Mouse (Mus musculus) midbrain, embryonic 13.5 days (tissue): Measurements from ENCODE around the gene Mrps27. TPM values are rescaled to one million over a fixed set of nuclear protein-coding genes. Genes with fewer than 3 reads are reported as not detected.
A peak's percentile ranks its signal among the peaks of the same experiment; 100 is the strongest.

Experiments
- ATAC-seq: fragments of 200-750 bp; cut with Nextera tagmentation; 2 replicates; pipeline ENCODE4 v1.8.0; 2017; ENCODE audit warnings: mild to moderate bottlenecking, moderate TSS enrichment, moderate library complexity
- H3K27ac ChIP-seq: fragments of 300-500 bp; sonication (generic); 2 replicates; pipeline ENCODE4 v1.5.1; 2015; ENCODE audit warnings: inconsistent platforms, mild to moderate bottlenecking, moderate library complexity
- H3K27me3 ChIP-seq: fragments of 300-500 bp; sonication (generic); 2 replicates; pipeline ENCODE4 v1.6.1; 2015; ENCODE audit warnings: mild to moderate bottlenecking, inconsistent platforms
- H3K36me3 ChIP-seq: fragments of 300-500 bp; sonication (generic); 2 replicates; pipeline ENCODE4 v1.6.1; 2015; ENCODE audit warnings: mild to moderate bottlenecking, inconsistent platforms
- H3K4me1 ChIP-seq: fragments of 300-500 bp; sonication (generic); replicated peaks from 2 replicates; pipeline ENCODE4 v1.6.1; 2015; ENCODE audit warnings: inconsistent platforms
- H3K4me2 ChIP-seq: fragments of 300-500 bp; sonication (generic); replicated peaks from 2 replicates; pipeline ENCODE4 v1.6.1; 2015; ENCODE audit warnings: moderate library complexity, mild to moderate bottlenecking, inconsistent platforms
- H3K4me3 ChIP-seq: fragments of 300-500 bp; sonication (generic); replicated peaks from 2 replicates; pipeline ENCODE4 v1.5.1; 2015; ENCODE audit warnings: mild to moderate bottlenecking, inconsistent platforms
- H3K9ac ChIP-seq: fragments of 300-500 bp; sonication (generic); replicated peaks from 2 replicates; pipeline ENCODE4 v1.6.1; 2015; ENCODE audit warnings: mild to moderate bottlenecking, inconsistent platforms
- H3K9me3 ChIP-seq: fragments of 300-500 bp; sonication (generic); 2 replicates; pipeline ENCODE4 v1.6.1; 2016; ENCODE audit warnings: mild to moderate bottlenecking, inconsistent platforms
- WGBS: fragments of 180-500 bp; shearing (Covaris S2); methylation state at CpG from one replicate; pipeline ENCODE4 v1.1.7; 2015; 5-methylcytosine and 5-hydroxymethylcytosine counted together
- polyA plus RNA-seq: library from polyadenylated mRNA; unstranded; fragments of >200 nt; fragmentation: Nextera tagmentation; extraction: Ambion mirVana; gene quantifications from 2 replicates; pipeline ENCODE4 v1.2.1, GENCODE M21; 2015

The Mrps27 gene
- polyA plus RNA-seq = 39.5 and 40.4 TPM in 2 replicates

GRCm38 (mm10) chr13:99344599-99345575 is at the start of gene Mrps27, which contains the start of gene Ptcd2:
Mrps27 (plus strand) TSS chr13:99344786.
Ptcd2 (minus strand) TSS chr13:99344705.
- 3% methylated on average over 39 of the region's 39 CpGs for WGBS
- no peaks in the 10 kb centered on the region for H3K9me3 ChIP-seq
- H3K36me3 ChIP-seq = peaks cover 34% of the 10 kb centered on the region
- H3K27ac ChIP-seq = peak within 1 kb of the TSS; percentile 85
- no peaks in the 10 kb centered on the region for H3K27me3 ChIP-seq
- H3K4me2 ChIP-seq = peak within 1 kb of the TSS; percentile 77
- peak within 1 kb of the TSS; percentile 72 for H3K9ac ChIP-seq
- H3K4me1 ChIP-seq = peaks cover 19% of the 10 kb centered on the region
- ATAC-seq = peak; percentile 98
- peak within 1 kb of the TSS; percentile 67 for H3K4me3 ChIP-seq

- Histone ChIP-seq H3K4me1 (no peaks in the 10 kb centered on the region; the same call in 1 of the 2 replicates), H3K4me2 (no peak overlapping the region), H3K27ac (no peak overlapping the region), H3K36me3 (no peaks in the 10 kb centered on the region), H3K9ac (no peak overlapping the region), H3K9me3 (no peaks in the 10 kb centered on the region), H3K4me3 (no peak overlapping the region), H3K27me3 (no peaks in the 10 kb centered on the region)
- 83% methylated on average over 5 of the region's 5 CpGs for WGBS
- ATAC-seq = no peak
Observed at GRCm38 (mm10) chr13:99299921-99300320, 44.7 kb upstream of the Mrps27 start.

GRCm38 (mm10) chr13:99303846-99304245 is 40.7 kb upstream of the Mrps27 start:
- Histone ChIP-seq H3K9ac (no peak overlapping the region), H3K9me3 (no peaks in the 10 kb centered on the region), H3K27ac (no peak overlapping the region), H3K27me3 (no peaks in the 10 kb centered on the region), H3K4me1 (no peaks in the 10 kb centered on the region; the same call in 1 of the 2 replicates), H3K4me2 (no peak overlapping the region), H3K4me3 (no peak overlapping the region), H3K36me3 (no peaks in the 10 kb centered on the region)
- WGBS = 75% methylated on average over 5 of the region's 5 CpGs
- ATAC-seq = no peak

DNA sequence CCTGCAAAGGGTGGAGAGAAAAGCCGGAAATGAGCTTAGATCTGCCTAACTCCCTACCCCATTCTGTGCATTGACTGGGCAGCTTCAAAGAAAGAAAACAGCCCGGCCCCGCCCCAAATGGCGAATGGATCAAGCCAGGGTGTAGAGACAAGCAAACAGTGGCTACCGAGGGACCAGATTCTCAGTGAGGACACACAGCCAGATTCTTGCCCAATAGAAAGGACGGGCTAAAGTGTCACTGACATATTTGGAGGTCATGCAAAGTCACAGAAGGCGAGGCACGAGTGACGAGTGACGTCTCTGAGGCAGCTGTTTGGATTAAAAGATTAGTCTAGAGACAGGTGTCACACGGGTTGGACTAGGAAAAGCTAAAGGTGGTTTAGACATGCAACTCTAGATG is 40.2 kb upstream of the Mrps27 start:
- Histone ChIP-seq H3K9ac (no peak overlapping the region), H3K9me3 (no peaks in the 10 kb centered on the region), H3K4me3 (no peak overlapping the region), H3K4me1 (no peaks in the 10 kb centered on the region; the same call in 1 of the 2 replicates), H3K4me2 (no peak overlapping the region), H3K36me3 (no peaks in the 10 kb centered on the region), H3K27me3 (no peaks in the 10 kb centered on the region), H3K27ac (no peak overlapping the region)
- ATAC-seq = no peak
- WGBS = 56% methylated on average over 11 of the region's 11 CpGs

GRCm38 (mm10) chr13:99305186-99305585 is 39.4 kb upstream of the Mrps27 start:
- Histone ChIP-seq H3K36me3 (no peaks in the 10 kb centered on the region), H3K27ac (no peak overlapping the region), H3K4me1 (no peaks in the 10 kb centered on the region; the same call in 1 of the 2 replicates), H3K9me3 (no peaks in the 10 kb centered on the region), H3K27me3 (no peaks in the 10 kb centered on the region), H3K4me2 (no peak overlapping the region), H3K9ac (no peak overlapping the region), H3K4me3 (no peak overlapping the region)
- no peak for ATAC-seq
- WGBS = 94% methylated on average over 1 of the region's 1 CpGs

DNA sequence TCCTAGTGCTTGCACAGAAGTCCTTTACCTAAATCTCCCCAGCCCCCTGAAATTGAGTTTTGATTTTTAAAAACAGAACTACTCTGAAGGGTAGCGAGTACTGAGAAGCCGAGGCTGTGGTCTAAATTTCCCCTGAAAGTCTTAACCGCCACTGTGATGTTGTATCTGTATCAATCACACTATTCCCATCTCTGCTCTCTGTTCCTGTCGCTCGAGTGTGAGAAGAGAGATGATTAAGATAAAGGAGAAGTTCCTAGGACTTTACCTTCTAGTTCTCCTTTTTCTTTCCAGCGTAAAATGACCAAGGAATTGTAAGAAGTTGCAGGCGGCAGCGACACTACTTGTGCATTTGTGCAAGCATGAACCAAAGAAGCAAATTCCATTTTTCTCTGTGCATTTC is 38.4 kb upstream of the Mrps27 start:
- WGBS = 93% methylated on average over 8 of the region's 8 CpGs
- Histone ChIP-seq H3K9me3 (no peaks in the 10 kb centered on the region), H3K9ac (no peak overlapping the region), H3K36me3 (no peaks in the 10 kb centered on the region), H3K4me3 (no peak overlapping the region), H3K27ac (no peak overlapping the region), H3K4me2 (no peak overlapping the region), H3K4me1 (no peaks in the 10 kb centered on the region; the same call in 1 of the 2 replicates), H3K27me3 (no peaks in the 10 kb centered on the region)
- no peak for ATAC-seq

DNA sequence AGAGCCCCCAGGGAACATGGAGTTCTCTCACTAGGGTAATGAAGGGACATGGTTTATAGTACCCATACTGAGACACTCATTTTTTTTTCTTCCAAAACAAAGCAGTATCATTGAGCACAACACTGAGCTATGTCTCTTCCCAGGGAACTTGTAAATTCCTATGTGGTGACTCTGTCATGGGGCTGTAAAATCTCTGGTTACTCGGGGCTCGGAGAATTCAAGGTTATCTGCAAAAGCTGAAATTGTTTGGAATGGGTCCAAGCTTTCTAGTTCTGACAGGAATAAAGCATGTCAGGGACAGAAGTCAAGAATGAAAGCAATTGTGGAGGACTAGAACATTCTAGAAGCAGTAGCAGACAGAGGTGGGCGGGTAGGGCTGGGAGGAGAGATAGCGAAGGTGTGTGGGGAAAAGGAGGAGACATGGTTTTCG is 36.6 kb upstream of the Mrps27 start:
- no peaks in the 10 kb centered on the region for H3K36me3 ChIP-seq
- no peaks in the 10 kb centered on the region for H3K27me3 ChIP-seq
- H3K4me3 ChIP-seq = no peak overlapping the region
- ATAC-seq = no peak
- no peak overlapping the region for H3K4me2 ChIP-seq
- H3K9ac ChIP-seq = no peak overlapping the region
- no peaks in the 10 kb centered on the region; the same call in 1 of the 2 replicates for H3K4me1 ChIP-seq
- 87% methylated on average over 5 of the region's 5 CpGs for WGBS
- no peak overlapping the region for H3K27ac ChIP-seq
- H3K9me3 ChIP-seq = no peaks in the 10 kb centered on the region

- WGBS = 92% methylated on average over 8 of the region's 8 CpGs
- no peak for ATAC-seq
- H3K4me2 ChIP-seq = no peak overlapping the region
Observed at GRCm38 (mm10) chr13:99308393-99308792, 36.2 kb upstream of the Mrps27 start.

GRCm38 (mm10) chr13:99314098-99314497 is 30.5 kb upstream of the Mrps27 start:
- Histone ChIP-seq H3K27ac (no peak overlapping the region), H3K9ac (no peak overlapping the region), H3K4me1 (no peaks in the 10 kb centered on the region), H3K27me3 (no peaks in the 10 kb centered on the region), H3K36me3 (0 out of 2 replicates have a peak, but pooled peaks cover 2% of the 10 kb centered on the region), H3K4me3 (no peak overlapping the region), H3K4me2 (no peak overlapping the region), H3K9me3 (no peaks in the 10 kb centered on the region)
- ATAC-seq = no peak
- 90% methylated on average over 5 of the region's 5 CpGs for WGBS

More at GRCm38 (mm10) chr13:99308393-99308792, 36.2 kb upstream of the Mrps27 start:
- no peaks in the 10 kb centered on the region for H3K36me3 ChIP-seq
- no peaks in the 10 kb centered on the region; the same call in 1 of the 2 replicates for H3K4me1 ChIP-seq
- H3K4me3 ChIP-seq = no peak overlapping the region
- no peaks in the 10 kb centered on the region for H3K9me3 ChIP-seq
- H3K27ac ChIP-seq = no peak overlapping the region
- no peak overlapping the region for H3K9ac ChIP-seq
- H3K27me3 ChIP-seq = no peaks in the 10 kb centered on the region

- Histone ChIP-seq H3K4me3 (no peak overlapping the region), H3K9ac (no peak overlapping the region), H3K36me3 (peaks cover 8% of the 10 kb centered on the region), H3K27ac (no peak overlapping the region), H3K27me3 (no peaks in the 10 kb centered on the region), H3K4me2 (no peak overlapping the region), H3K9me3 (no peaks in the 10 kb centered on the region), H3K4me1 (no peaks in the 10 kb centered on the region)
- no peak for ATAC-seq
- 89% methylated on average over 15 of the region's 15 CpGs for WGBS
Observed at GRCm38 (mm10) chr13:99314657-99315181, 29.9 kb upstream of the Mrps27 start.

DNA sequence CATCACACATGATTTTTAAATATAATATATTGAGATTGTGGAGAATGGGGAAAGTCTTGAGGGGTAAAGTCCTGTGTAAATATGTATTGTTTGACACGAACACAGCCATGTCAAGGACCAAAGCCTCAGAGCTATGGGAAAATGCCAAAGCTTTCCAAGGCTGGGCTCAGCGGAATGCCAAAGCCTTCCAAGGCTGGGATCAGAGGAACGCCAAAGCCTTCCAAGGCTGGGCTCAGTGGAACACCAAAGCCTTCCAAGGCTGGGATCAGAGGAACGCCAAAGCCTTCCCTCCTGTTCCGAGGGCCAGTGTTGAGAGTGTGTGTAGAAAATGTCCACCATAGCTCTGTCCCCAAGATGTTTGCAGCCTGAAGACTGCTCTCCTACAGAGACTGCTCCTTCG is 28.2 kb upstream of the Mrps27 start:
- Histone ChIP-seq H3K27me3 (no peaks in the 10 kb centered on the region), H3K27ac (no peak overlapping the region), H3K36me3 (peaks cover 24% of the 10 kb centered on the region), H3K9me3 (no peaks in the 10 kb centered on the region), H3K4me2 (no peak overlapping the region), H3K4me3 (no peak overlapping the region), H3K9ac (no peak overlapping the region), H3K4me1 (no peaks in the 10 kb centered on the region)
- 93% methylated on average over 6 of the region's 6 CpGs for WGBS
- ATAC-seq = no peak

GRCm38 (mm10) chr13:99317058-99317457 is 27.5 kb upstream of the Mrps27 start:
- Histone ChIP-seq H3K27me3 (no peaks in the 10 kb centered on the region), H3K36me3 (peaks cover 26% of the 10 kb centered on the region), H3K9ac (no peak overlapping the region), H3K4me3 (no peak overlapping the region), H3K4me2 (no peak overlapping the region), H3K9me3 (no peaks in the 10 kb centered on the region), H3K4me1 (no peaks in the 10 kb centered on the region), H3K27ac (no peak overlapping the region)
- no peak for ATAC-seq
- WGBS = 51% methylated on average over 4 of the region's 4 CpGs
